Mouse (Mus musculus): ENCODE measurements around the gene Dlgap1. TPM values are rescaled to one million over a fixed set of nuclear protein-coding genes. Genes with fewer than 3 reads are reported as not detected.

Gene Dlgap1
- polyA plus RNA-seq, 1 experiment from 2014 or later = 0.22 TPM

GRCm38 (mm10) chr17:70807885-70808284, 839.0 kb downstream of the Dlgap1 start:
- Histone ChIP-seq H3K27me3 (ENCODE audit: insufficient read depth, low read length) (no peaks in the 10 kb centered on the region), H3K9me3 (ENCODE audit: low read length) (no peaks in the 10 kb centered on the region), H3K4me1 (ENCODE audit: insufficient read depth) (no peaks in the 10 kb centered on the region), H3K36me3 (replicated peaks; ENCODE audit: insufficient read depth, low read length) (no peaks in the 10 kb centered on the region), H3K9ac (replicated peaks) (no peak overlapping the region), H3K4me3 (ENCODE audit: low read depth, low read length) (no peak overlapping the region), H3K4me2 (ENCODE audit: low read depth, low read length) (no peak overlapping the region), H3K27ac (ENCODE audit: low read depth) (no peak overlapping the region)
- DNase-seq (no peak), ATAC-seq (no peak)
- TF ChIP-seq CTCF (IDR thresholded peaks at IDR 0.05; ENCODE audit: low read depth) = no peak
- TF ChIP-seq EP300 (IDR thresholded peaks at IDR 0.05; ENCODE audit: low read depth) = no peak
- WGBS (ENCODE audit: insufficient replicate concordance) = 91% methylated on average over 1 of the region's 1 CpGs

- H3K27ac ChIP-seq (ENCODE audit: low read depth) = no peak overlapping the region
- no peak for ATAC-seq
- H3K4me1 ChIP-seq (ENCODE audit: insufficient read depth) = no peaks in the 10 kb centered on the region
- no peak overlapping the region for H3K9ac ChIP-seq (replicated peaks)
- no peaks in the 10 kb centered on the region for H3K9me3 ChIP-seq (ENCODE audit: low read length)
- no peaks in the 10 kb centered on the region for H3K27me3 ChIP-seq (ENCODE audit: insufficient read depth, low read length)
- TF ChIP-seq CTCF (IDR thresholded peaks at IDR 0.05; ENCODE audit: low read depth) = no peak
- TF ChIP-seq EP300 (IDR thresholded peaks at IDR 0.05; ENCODE audit: low read depth) = no peak
- DNase-seq = no peak
- H3K36me3 ChIP-seq (replicated peaks; ENCODE audit: insufficient read depth, low read length) = no peaks in the 10 kb centered on the region
- no peak overlapping the region for H3K4me2 ChIP-seq (ENCODE audit: low read depth, low read length)
- WGBS (ENCODE audit: insufficient replicate concordance) = 51% methylated on average over 14 of the region's 14 CpGs
- no peak overlapping the region for H3K4me3 ChIP-seq (ENCODE audit: low read depth, low read length)
These were observed 840.0 kb downstream of the Dlgap1 start for GRCm38 (mm10) chr17:70808837-70809236.

- DNase-seq (no peak), ATAC-seq (no peak)
- Histone ChIP-seq H3K4me3 (ENCODE audit: low read depth, low read length) (no peak overlapping the region), H3K27me3 (ENCODE audit: insufficient read depth, low read length) (no peaks in the 10 kb centered on the region), H3K27ac (ENCODE audit: low read depth) (no peak overlapping the region), H3K9me3 (ENCODE audit: low read length) (no peaks in the 10 kb centered on the region), H3K4me1 (ENCODE audit: insufficient read depth) (no peaks in the 10 kb centered on the region), H3K36me3 (replicated peaks; ENCODE audit: insufficient read depth, low read length) (no peaks in the 10 kb centered on the region), H3K9ac (replicated peaks) (no peak overlapping the region), H3K4me2 (ENCODE audit: low read depth, low read length) (no peak overlapping the region)
- 64% methylated on average over 3 of the region's 3 CpGs for WGBS (ENCODE audit: insufficient replicate concordance)
- TF ChIP-seq CTCF (IDR thresholded peaks at IDR 0.05; ENCODE audit: low read depth) (no peak), EP300 (IDR thresholded peaks at IDR 0.05; ENCODE audit: low read depth) (no peak)
These were observed 840.9 kb downstream of the Dlgap1 start for GRCm38 (mm10) chr17:70809776-70810175.

GRCm38 (mm10) chr17:70810795-70811194, 841.9 kb downstream of the Dlgap1 start:
- no peaks in the 10 kb centered on the region for H3K4me1 ChIP-seq (ENCODE audit: insufficient read depth)
- H3K9me3 ChIP-seq (ENCODE audit: low read length) = no peaks in the 10 kb centered on the region
- ATAC-seq = no peak
- H3K9ac ChIP-seq (replicated peaks) = no peak overlapping the region
- H3K27ac ChIP-seq (ENCODE audit: low read depth) = no peak overlapping the region
- no peak overlapping the region for H3K4me3 ChIP-seq (ENCODE audit: low read depth, low read length)
- no peaks in the 10 kb centered on the region for H3K27me3 ChIP-seq (ENCODE audit: insufficient read depth, low read length)
- no peak for DNase-seq
- H3K4me2 ChIP-seq (ENCODE audit: low read depth, low read length) = no peak overlapping the region
- 84% methylated on average over 5 of the region's 5 CpGs for WGBS (ENCODE audit: insufficient replicate concordance)
- TF ChIP-seq EP300 (IDR thresholded peaks at IDR 0.05; ENCODE audit: low read depth) = no peak
- TF ChIP-seq CTCF (IDR thresholded peaks at IDR 0.05; ENCODE audit: low read depth) = no peak
- no peaks in the 10 kb centered on the region for H3K36me3 ChIP-seq (replicated peaks; ENCODE audit: insufficient read depth, low read length)

GRCm38 (mm10) chr17:70815001-70815400, 846.1 kb downstream of the Dlgap1 start:
- DNase-seq (no peak), ATAC-seq (no peak)
- Histone ChIP-seq H3K36me3 (replicated peaks; ENCODE audit: insufficient read depth, low read length) (no peaks in the 10 kb centered on the region), H3K4me3 (ENCODE audit: low read depth, low read length) (no peak overlapping the region), H3K4me1 (ENCODE audit: insufficient read depth) (no peaks in the 10 kb centered on the region), H3K27ac (ENCODE audit: low read depth) (no peak overlapping the region), H3K9me3 (ENCODE audit: low read length) (no peaks in the 10 kb centered on the region), H3K4me2 (ENCODE audit: low read depth, low read length) (no peak overlapping the region), H3K9ac (replicated peaks) (no peak overlapping the region), H3K27me3 (ENCODE audit: insufficient read depth, low read length) (peaks cover 27% of the 10 kb centered on the region)
- 77% methylated on average over 8 of the region's 8 CpGs for WGBS (ENCODE audit: insufficient replicate concordance)
- TF ChIP-seq EP300 (IDR thresholded peaks at IDR 0.05; ENCODE audit: low read depth) (no peak), CTCF (IDR thresholded peaks at IDR 0.05; ENCODE audit: low read depth) (no peak)

GRCm38 (mm10) chr17:70817862-70818451, 849.1 kb downstream of the Dlgap1 start:
- DNase-seq (peak; percentile 24), ATAC-seq (no peak)
- no peak overlapping the region for H3K27ac ChIP-seq (ENCODE audit: low read depth)
- H3K4me2 ChIP-seq (ENCODE audit: low read depth, low read length) = peak overlapping the region; percentile 66
- H3K9ac ChIP-seq (replicated peaks) = 0 out of 2 replicates have a peak overlapping the region, but pooled peaks have one; percentile 30
- H3K9me3 ChIP-seq (ENCODE audit: low read length) = no peaks in the 10 kb centered on the region
- TF ChIP-seq EP300 (IDR thresholded peaks at IDR 0.05; ENCODE audit: low read depth) = no peak
- no peak for TF ChIP-seq CTCF (IDR thresholded peaks at IDR 0.05; ENCODE audit: low read depth)
- H3K36me3 ChIP-seq (replicated peaks; ENCODE audit: insufficient read depth, low read length) = no peaks in the 10 kb centered on the region
- H3K4me1 ChIP-seq (ENCODE audit: insufficient read depth) = no peaks in the 10 kb centered on the region
- 4% methylated on average over 50 of the region's 51 CpGs for WGBS (ENCODE audit: insufficient replicate concordance)
- H3K4me3 ChIP-seq (ENCODE audit: low read depth, low read length) = peak overlapping the region; percentile 41
- H3K27me3 ChIP-seq (ENCODE audit: insufficient read depth, low read length) = peaks cover 27% of the 10 kb centered on the region
